Mouse (Mus musculus): Measurements from ENCODE around the gene Gaa.

DNA sequence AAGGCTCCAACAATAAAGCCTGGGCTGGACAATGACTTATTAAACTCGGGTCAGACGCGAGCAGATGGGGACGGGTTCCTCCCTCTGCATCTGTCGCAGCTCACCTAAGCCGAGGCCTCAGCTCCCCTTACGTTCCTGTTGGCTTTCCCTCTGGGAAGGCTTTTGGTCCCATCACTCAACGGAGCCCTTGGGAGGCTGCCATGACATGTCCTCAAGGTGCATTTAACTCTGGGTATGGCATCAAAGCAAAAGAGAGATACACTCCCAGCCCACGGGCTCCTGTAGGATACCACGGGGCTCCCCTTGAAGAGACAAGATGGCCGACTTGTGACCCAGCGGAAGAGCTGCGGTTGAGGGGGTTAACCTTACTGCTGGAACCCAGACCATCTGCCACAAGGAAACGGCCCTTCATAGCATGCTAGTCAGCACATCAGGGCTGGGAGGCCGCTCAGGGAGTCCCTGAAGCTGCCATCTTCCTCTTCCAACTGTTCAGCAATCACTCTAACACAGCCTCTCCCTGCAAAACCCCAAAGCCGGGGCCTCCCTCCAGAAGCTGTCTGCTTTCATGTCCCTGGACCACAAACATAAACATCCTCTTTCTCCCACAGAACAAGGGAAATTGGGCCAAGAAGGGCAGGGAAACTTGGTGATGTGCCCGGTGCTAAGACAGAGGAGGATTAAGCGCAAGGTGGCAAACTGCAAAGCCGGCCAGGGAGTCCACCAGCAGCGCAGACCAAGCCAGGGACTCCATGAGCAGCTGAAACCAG is 44.4 kb upstream of the Gaa start:
- TF ChIP-seq CTCF (IDR thresholded peaks at IDR 0.05; ENCODE audit: insufficient read depth, low read depth, low read length) (no peak), POLR2A (IDR thresholded peaks at IDR 0.05; ENCODE audit: insufficient read depth, low read depth, low read length) (no peak)

All from olfactory bulb, adult 2 months (tissue).